Mouse (Mus musculus) lung, embryonic 14.5 days (tissue): ENCODE results near the gene Cfd. TPM values are rescaled to one million over a fixed set of nuclear protein-coding genes. Genes with fewer than 3 reads are reported as not detected.
A peak's percentile ranks its signal among the peaks of the same experiment; 100 is the strongest.

Experiments used
- ATAC-seq: fragments of 200-750 bp; cut with Nextera tagmentation; 2 replicates; pipeline ENCODE4 v1.8.0; 2017; ENCODE audit warnings: mild to moderate bottlenecking, moderate TSS enrichment, moderate library complexity; ENCODE audit not compliant: insufficient read depth
- DNase-seq: peaks from one replicate; pipeline ENCODE4 v3.0.0-alpha.2; 2015
- H3K27ac ChIP-seq: fragments of 300-500 bp; sonication (generic); 2 replicates; pipeline ENCODE4 v1.5.1; 2014; ENCODE audit warnings: low read depth, mild to moderate bottlenecking, moderate library complexity
- H3K27me3 ChIP-seq: fragments of 300-500 bp; sonication (generic); 2 replicates; pipeline ENCODE4 v1.6.1; 2014; ENCODE audit warnings: low read length, control low read depth; ENCODE audit not compliant: insufficient read depth
- H3K36me3 ChIP-seq: fragments of 300-500 bp; sonication (generic); 2 replicates; pipeline ENCODE4 v1.6.1; 2014; ENCODE audit warnings: control low read depth; ENCODE audit not compliant: insufficient read depth
- H3K4me1 ChIP-seq: fragments of 300-500 bp; sonication (generic); 2 replicates; pipeline ENCODE4 v1.6.1; 2014; ENCODE audit warnings: antibody characterized with exemption, control low read depth; ENCODE audit not compliant: insufficient read depth
- H3K4me2 ChIP-seq: fragments of 300-500 bp; sonication (generic); 2 replicates; pipeline ENCODE4 v1.6.1; 2014; ENCODE audit warnings: mild to moderate bottlenecking
- H3K4me3 ChIP-seq: fragments of 300-500 bp; sonication (generic); 2 replicates; pipeline ENCODE4 v1.5.1; 2014; ENCODE audit warnings: low read depth, low read length
- H3K9ac ChIP-seq: fragments of 300-500 bp; sonication (generic); 2 replicates; pipeline ENCODE4 v1.6.1; 2014
- H3K9me3 ChIP-seq: fragments of 300-500 bp; sonication (generic); 2 replicates; pipeline ENCODE4 v1.6.1; 2016; ENCODE audit warnings: low read depth, low read length, control low read depth
- CTCF ChIP-seq: IDR thresholded peaks from 2 replicates; pipeline ENCODE4 v1.5.1; 2016; ENCODE audit warnings: antibody characterized with exemption, low read depth
- WGBS: fragments of 180-500 bp; shearing (Covaris S2); extraction: QIAGEN DNeasy Blood & Tissue Kit; methylation state at CpG from one replicate; pipeline ENCODE4 v1.1.7; 2014; 5-methylcytosine and 5-hydroxymethylcytosine counted together
- polyA plus RNA-seq: library from polyadenylated mRNA; unstranded; fragments of >200 nt; fragmentation: Nextera tagmentation; extraction: Ambion mirVana; gene quantifications from 2 replicates; pipeline ENCODE4 v1.2.1, GENCODE M21; 2014

Cfd gene
- polyA plus RNA-seq, 1 experiment from 2014 or later, result not detected

DNA sequence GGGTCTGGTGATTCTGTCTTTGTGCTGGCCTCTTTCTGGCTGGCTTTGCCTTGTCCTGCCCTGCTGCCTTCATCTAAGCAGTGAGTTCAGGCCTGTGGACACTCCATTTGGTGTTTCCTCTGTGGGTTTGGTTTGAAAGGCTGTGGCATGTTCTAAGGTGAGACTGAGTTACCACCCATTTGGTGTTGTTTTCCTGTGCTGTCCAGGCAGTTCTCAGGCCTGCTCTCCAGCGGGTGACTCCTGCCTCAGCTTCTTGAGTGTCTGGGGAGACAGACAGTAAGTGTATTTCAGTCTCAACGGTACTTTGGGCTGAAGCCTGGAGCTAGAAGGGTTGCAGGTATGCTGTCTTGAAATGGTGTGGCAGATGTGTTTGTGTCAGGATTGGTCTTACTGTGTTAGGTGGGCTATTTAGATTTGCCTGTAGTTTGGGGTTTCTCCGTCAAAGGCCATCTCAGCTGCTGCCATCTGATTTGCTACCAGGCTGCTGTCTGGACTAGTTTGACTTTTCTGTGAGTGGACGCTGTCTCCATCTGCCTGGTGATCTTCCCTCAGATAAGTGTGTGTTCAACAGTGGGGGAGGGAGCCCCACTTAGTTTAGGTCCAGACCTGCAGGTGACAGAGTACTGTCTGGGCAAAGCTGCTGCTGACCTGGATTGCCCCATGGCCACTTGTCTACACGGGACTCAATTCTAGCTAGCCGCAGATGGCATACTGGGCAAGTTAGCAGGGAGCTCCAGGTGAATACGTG lies 33.8 kb upstream of the Cfd start:
- peaks cover 33% of the 10 kb centered on the region for H3K4me1 ChIP-seq
- WGBS, result 11% methylated on average over 7 of the region's 7 CpGs
- H3K4me2 ChIP-seq, result peak overlapping the region; percentile 96
- ATAC-seq (no peak), DNase-seq (no peak)
- no peaks in the 10 kb centered on the region for H3K9me3 ChIP-seq
- peaks cover 65% of the 10 kb centered on the region for H3K36me3 ChIP-seq
- H3K27ac ChIP-seq, result peak overlapping the region; percentile 100
- TF ChIP-seq CTCF, result no peak
- H3K9ac ChIP-seq, result peak overlapping the region; percentile 99
- H3K4me3 ChIP-seq, result peak overlapping the region; percentile 99
- H3K27me3 ChIP-seq, result no peaks in the 10 kb centered on the region

DNA sequence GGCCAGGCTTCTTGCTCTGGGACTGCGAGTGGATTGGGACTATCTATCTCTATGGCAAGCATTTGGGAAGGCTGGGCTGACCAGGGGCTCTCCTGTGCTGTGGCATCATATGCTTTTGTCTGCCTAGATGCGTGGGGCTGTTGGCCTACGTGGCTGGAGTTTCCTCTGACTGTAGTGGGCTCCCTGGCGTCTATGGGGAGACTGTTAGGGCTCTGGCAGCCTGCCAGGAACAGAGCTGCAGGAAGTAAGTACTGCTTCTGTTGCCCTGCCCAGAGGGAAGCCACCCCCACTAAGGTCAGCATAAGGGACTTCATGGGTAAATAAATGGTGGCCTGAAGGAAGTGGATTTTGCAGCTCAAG lies 33.2 kb upstream of the Cfd start:
- peak overlapping the region; percentile 100 for H3K27ac ChIP-seq
- TF ChIP-seq CTCF, result no peak
- DNase-seq, result peak; percentile 91
- no peaks in the 10 kb centered on the region for H3K27me3 ChIP-seq
- peaks cover 27% of the 10 kb centered on the region for H3K4me1 ChIP-seq
- no peaks in the 10 kb centered on the region for H3K9me3 ChIP-seq
- peak overlapping the region; percentile 99 for H3K4me3 ChIP-seq
- H3K4me2 ChIP-seq, result peak overlapping the region; percentile 96
- WGBS, result 7% methylated on average over 4 of the region's 4 CpGs
- H3K9ac ChIP-seq, result peak overlapping the region; percentile 99
- no peak for ATAC-seq
- H3K36me3 ChIP-seq, result peaks cover 71% of the 10 kb centered on the region

DNA sequence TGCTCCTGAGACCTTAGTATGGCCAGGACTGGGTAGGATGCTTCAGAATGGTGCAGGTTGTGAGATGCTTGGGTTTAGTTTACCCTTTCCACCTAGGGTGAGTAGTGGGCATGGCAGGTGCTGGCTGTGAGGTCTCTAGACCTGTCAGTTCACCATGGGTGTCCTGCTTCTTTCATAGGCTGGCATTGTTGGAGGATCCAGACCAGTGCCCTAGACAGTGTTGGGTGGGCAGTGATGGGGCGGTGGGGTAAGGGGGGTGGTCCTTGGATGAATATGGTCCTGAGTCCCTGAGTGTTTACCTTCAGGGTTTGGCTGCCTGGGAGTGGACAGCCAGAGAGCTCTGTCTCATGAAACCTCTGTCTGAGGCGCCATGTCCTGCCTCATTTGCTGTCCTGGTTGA lies 32.8 kb upstream of the Cfd start:
- Histone ChIP-seq H3K4me2 (peak overlapping the region; percentile 96), H3K36me3 (peaks cover 76% of the 10 kb centered on the region), H3K9me3 (no peaks in the 10 kb centered on the region), H3K4me1 (peaks cover 22% of the 10 kb centered on the region), H3K9ac (peak overlapping the region; percentile 99), H3K27me3 (no peaks in the 10 kb centered on the region), H3K4me3 (peak overlapping the region; percentile 99), H3K27ac (peak overlapping the region; percentile 100)
- DNase-seq, result no peak
- no peak for TF ChIP-seq CTCF
- ATAC-seq, result no peak
- 52% methylated on average over 2 of the region's 2 CpGs for WGBS

DNA sequence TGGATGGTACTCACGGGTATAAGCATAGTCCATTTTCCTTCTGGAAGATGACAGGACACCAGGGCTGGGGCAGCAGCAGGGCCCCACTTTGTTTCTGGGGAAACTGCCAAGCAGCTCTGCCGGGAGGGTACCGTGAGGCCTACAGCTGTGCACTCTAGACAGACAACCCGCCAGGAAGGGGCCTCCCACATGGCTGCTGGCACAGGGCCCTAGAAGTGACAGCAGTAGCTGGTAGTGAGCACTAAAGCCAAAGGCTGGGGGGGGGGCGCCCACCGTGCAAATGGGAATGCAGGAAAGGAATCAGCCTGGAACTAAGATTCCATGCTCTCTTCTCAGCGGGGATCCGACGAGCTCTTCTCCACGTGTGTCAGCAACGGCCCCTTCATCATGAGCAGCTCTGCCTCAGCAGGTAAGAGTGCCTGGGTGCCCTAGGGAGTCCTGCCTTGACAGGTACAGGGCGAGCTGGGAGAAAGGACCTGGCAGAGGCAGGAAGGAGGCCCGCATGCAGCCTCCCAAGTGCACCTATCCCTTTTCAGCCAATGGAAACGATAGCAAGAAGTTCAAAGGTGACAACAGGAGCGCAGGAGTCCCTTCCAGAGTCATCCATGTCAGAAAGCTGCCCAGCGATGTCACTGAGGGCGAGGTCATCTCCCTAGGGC lies 32.1 kb upstream of the Cfd start:
- DNase-seq (peak; percentile 96), ATAC-seq (peak; percentile 19; the same call in 1 of the 2 replicates)
- Histone ChIP-seq H3K36me3 (peaks cover 82% of the 10 kb centered on the region), H3K27ac (peak overlapping the region; percentile 100; the same call in 1 of the 2 replicates), H3K4me1 (peaks cover 20% of the 10 kb centered on the region), H3K9me3 (no peaks in the 10 kb centered on the region), H3K9ac (no peak overlapping the region; the same call in 1 of the 2 replicates), H3K4me3 (peak overlapping the region; percentile 99), H3K27me3 (no peaks in the 10 kb centered on the region), H3K4me2 (peak overlapping the region; percentile 96)
- WGBS, result 38% methylated on average over 17 of the region's 17 CpGs
- no peak for TF ChIP-seq CTCF

DNA sequence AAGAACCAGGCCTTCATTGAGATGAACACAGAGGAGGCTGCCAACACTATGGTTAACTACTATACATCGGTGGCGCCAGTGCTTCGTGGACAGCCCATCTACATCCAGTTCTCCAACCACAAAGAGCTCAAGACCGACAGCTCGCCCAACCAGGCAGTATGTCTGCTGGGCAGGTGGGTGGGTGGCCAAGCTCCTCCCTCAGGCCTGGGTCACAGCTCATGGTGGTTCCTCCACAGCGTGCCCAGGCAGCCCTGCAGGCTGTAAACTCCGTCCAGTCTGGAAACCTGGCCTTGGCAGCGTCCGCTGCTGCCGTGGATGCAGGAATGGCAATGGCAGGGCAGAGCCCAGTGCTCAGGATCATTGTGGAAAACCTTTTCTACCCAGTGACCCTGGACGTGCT lies 31.5 kb upstream of the Cfd start:
- 78% methylated on average over 11 of the region's 11 CpGs for WGBS
- no peak for TF ChIP-seq CTCF
- Histone ChIP-seq H3K27me3 (no peaks in the 10 kb centered on the region), H3K4me3 (no peak overlapping the region), H3K27ac (peak overlapping the region; percentile 100; the same call in 1 of the 2 replicates), H3K4me1 (peaks cover 20% of the 10 kb centered on the region), H3K9ac (no peak overlapping the region; the same call in 1 of the 2 replicates), H3K9me3 (no peaks in the 10 kb centered on the region), H3K4me2 (peak overlapping the region; percentile 96; the same call in 1 of the 2 replicates), H3K36me3 (peaks cover 88% of the 10 kb centered on the region)
- ATAC-seq (no peak), DNase-seq (no peak)

DNA sequence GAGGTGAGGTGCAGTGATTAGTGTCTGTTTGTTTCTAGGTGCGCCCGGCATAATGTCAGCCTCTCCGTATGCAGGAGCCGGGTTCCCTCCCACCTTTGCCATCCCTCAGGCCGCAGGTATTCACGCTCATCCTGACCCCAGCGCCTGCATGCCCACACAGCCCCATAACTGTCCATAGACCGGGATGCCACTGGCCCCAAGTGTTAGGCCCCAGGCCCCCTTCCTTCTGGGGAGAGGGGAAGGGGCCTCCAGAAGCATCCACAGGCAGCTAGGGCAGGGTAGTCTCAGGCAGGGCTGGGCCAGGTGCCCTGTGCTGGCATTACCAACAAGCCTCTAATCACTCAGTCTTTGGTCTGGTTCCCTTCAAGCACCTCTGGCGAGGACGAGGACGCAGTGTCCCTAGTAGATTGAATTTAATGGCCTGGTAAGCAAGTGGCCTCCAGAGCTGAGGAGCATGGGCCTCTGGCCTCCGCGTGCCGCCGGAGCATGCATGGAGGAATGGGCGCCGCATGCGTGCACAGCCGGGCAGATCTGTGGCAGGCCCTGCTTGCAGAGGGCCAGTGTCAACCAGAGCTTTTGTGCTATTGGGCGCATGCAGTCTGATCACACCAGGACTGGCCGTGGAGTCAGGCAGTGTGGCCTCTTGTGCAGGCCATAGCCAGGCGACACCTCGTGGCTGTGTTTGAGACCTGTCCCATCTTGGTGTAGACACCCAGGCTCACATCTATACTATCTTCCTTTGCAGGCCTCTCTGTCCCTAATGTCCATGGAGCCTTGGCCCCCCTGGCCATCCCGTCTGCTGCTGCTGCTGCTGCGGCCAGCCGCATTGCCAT lies 30.4 kb upstream of the Cfd start:
- 93% methylated on average over 26 of the region's 26 CpGs for WGBS
- Histone ChIP-seq H3K9me3 (no peaks in the 10 kb centered on the region), H3K4me2 (no peak overlapping the region), H3K36me3 (peaks cover 100% of the 10 kb centered on the region), H3K27me3 (no peaks in the 10 kb centered on the region), H3K4me3 (no peak overlapping the region), H3K9ac (no peak overlapping the region), H3K4me1 (peaks cover 20% of the 10 kb centered on the region), H3K27ac (0 out of 2 replicates have a peak overlapping the region, but pooled peaks have one; percentile 18)
- DNase-seq (no peak), ATAC-seq (no peak)
- TF ChIP-seq CTCF, result no peak
